Mouse (Mus musculus) megakaryocyte, embryonic 14.5 days (primary cell): ENCODE measurements around the gene Arl9. TPM values are rescaled to one million over a fixed set of nuclear protein-coding genes. Genes with fewer than 3 reads are reported as not detected.
A peak's percentile ranks its signal among the peaks of the same experiment; 100 is the strongest.
"Not testable (repeated sequence)": the region's sequence is repeated elsewhere in the genome, so short reads cannot be mapped to it uniquely, and the experiment has no call there.

Source experiments
- H3K27me3 ChIP-seq: replicated peaks from 2 replicates; pipeline ENCODE3; 2012; ENCODE audit warnings: inconsistent platforms
- H3K36me3 ChIP-seq: replicated peaks from 2 replicates; pipeline ENCODE3; 2012; ENCODE audit warnings: low read length, inconsistent platforms, mixed read lengths
- H3K4me1 ChIP-seq: 2 replicates; pipeline ENCODE4 v1.6.1; 2012; ENCODE audit warnings: inconsistent platforms
- H3K4me3 ChIP-seq: replicated peaks from 2 replicates; pipeline ENCODE3; 2012; ENCODE audit warnings: moderate library complexity, mild to moderate bottlenecking, inconsistent platforms
- H3K9me3 ChIP-seq: 2 replicates; pipeline ENCODE4 v1.6.1; 2012; ENCODE audit warnings: inconsistent platforms
- FLI1 ChIP-seq: IDR thresholded peaks from 2 replicates; pipeline ENCODE4 v1.6.1; 2012; ENCODE audit warnings: low read length, inconsistent platforms, mixed read lengths
- GATA1 ChIP-seq: IDR thresholded peaks from 3 replicates; pipeline ENCODE4 v1.6.1; 2012; ENCODE audit warnings: mixed read lengths, low read length, inconsistent platforms, borderline replicate concordance
- polyA plus RNA-seq: library from polyadenylated mRNA; stranded (reverse); fragments of >175 nt; gene quantifications from 2 replicates; pipeline ENCODE4 v1.2.3, GENCODE M21; 2012; ENCODE audit warnings: low replicate concordance; ENCODE audit not compliant: insufficient read depth

The Arl9 gene
- polyA plus RNA-seq, 1 experiment = not detected

DNA sequence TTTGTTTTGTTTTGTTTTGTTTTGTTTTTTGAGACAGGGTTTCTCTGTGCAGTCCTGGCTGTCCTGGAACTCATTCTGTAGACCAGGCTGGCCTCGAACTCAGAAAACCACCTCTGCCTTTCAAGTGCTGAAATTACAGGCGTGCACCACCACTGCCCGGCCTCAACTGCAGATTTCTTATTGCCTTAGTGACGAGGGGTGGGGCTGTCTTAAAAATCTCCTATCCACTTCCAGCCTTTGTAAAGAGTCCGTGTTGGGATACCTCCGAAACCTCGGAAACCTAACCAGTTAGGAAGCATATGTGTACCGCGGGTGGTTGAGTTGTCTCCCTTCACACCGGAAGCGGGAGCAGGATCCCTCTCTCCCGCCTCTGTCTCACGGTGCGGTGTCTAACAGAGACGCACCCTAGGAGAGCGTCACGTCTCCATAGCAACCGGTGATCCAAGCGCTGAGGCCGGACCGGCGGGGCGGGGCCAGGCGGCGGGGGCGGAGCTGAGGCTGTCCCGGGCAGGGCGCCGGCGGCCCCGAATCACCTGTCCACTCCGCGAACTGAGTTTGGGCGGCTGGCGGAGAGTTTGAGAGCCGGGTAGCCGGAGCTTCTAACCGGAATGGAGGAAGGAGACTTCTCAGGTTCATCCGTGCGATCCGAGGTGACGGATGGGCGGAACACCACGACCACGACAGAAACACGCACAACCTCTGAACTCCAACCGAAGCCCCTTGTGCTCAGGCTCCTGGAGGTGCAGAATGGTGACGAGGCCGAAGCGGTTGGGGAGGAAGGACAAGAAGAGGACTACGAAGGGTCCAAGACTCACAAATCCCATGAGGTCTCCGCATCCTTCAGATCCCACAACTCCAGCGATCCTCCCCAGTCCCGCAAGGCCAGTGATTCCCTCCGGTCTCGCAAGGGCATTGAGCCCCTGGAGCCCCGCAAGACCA lies 12.0 kb downstream of the Arl9 start, which contains the start of gene Thegl:
Gene Thegl (plus strand): TSS at position 480 of the 939 bp plus-strand sequence.
- Histone ChIP-seq H3K27me3 (peaks cover 26% of the 10 kb centered on the region), H3K4me3 (peak within 1 kb of the TSS; percentile 90), H3K9me3 (peaks cover 6% of the 10 kb centered on the region), H3K36me3 (no peaks in the 10 kb centered on the region), H3K4me1 (peaks cover 11% of the 10 kb centered on the region)
- TF ChIP-seq FLI1 = no peak
- TF ChIP-seq GATA1 = no peak

DNA sequence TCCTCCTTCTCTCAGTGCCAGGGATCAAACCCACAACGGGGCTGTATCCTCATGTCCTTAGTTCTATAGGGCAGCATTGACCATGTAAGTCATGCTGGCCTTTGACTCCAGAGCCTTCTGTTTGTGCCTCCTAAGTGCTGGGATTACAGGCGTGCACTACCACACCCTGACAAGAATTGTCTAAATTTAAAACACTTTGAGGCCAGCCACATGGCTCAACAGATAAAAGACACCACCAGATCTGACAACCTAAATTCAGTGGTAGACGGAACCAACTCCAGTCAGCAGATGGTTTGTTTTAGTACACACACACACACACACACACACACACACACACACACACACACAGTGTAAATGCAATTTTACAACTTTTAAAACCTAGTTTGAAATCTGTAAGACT lies 24.2 kb downstream of the Arl9 start:
- Histone ChIP-seq H3K9me3 (peaks cover 32% of the 10 kb centered on the region), H3K4me1 (peaks cover 7% of the 10 kb centered on the region), H3K27me3 (peaks cover 11% of the 10 kb centered on the region), H3K36me3 (no peaks in the 10 kb centered on the region), H3K4me3 (no peak overlapping the region)
- TF ChIP-seq GATA1 (no peak), FLI1 (no peak)

DNA sequence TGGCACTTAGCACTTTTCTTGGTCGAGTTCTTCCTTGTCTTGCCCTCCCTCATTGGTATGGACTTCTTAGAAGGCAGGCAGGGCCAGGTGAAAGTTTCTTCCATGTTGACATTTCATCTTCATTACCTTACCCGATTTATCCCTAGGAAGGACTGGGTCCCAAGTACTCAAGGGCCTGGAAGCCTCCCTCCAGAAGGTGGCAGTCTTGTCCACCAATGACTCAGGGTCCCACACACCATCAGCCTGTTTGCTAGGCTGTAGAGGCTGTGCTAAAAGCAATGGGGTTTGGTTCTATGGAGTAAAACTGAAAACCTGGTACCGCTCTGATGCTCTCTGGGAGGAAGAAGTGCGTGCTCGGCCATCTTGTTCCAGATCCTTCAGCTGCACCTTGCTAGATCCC lies 25.9 kb downstream of the Arl9 start:
- peaks cover 7% of the 10 kb centered on the region for H3K4me1 ChIP-seq
- TF ChIP-seq FLI1 (no peak), GATA1 (no peak)
- H3K4me3 ChIP-seq = no peak overlapping the region
- peaks cover 8% of the 10 kb centered on the region for H3K27me3 ChIP-seq
- peaks cover 22% of the 10 kb centered on the region for H3K9me3 ChIP-seq
- no peaks in the 10 kb centered on the region for H3K36me3 ChIP-seq

DNA sequence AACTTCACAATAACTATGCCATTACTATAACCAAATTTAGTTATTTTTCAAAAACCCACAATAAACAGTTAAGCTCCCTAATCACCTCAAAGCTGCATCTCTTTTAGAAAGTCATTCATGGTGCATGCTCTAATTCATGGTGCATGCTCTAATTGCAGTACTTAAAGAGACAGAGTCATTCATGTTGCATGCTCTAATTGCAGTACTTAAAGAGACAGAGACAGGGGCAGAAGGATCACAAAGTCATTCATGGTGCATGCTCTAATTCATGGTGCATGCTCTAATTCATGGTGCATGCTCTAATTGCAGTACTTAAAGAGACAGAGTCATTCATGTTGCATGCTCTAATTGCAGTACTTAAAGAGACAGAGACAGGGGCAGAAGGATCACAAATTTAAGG lies 31.2 kb downstream of the Arl9 start:
- not testable (repeated sequence) for H3K9me3 ChIP-seq, H3K4me1 ChIP-seq, H3K4me3 ChIP-seq, H3K27me3 ChIP-seq, H3K36me3 ChIP-seq

DNA sequence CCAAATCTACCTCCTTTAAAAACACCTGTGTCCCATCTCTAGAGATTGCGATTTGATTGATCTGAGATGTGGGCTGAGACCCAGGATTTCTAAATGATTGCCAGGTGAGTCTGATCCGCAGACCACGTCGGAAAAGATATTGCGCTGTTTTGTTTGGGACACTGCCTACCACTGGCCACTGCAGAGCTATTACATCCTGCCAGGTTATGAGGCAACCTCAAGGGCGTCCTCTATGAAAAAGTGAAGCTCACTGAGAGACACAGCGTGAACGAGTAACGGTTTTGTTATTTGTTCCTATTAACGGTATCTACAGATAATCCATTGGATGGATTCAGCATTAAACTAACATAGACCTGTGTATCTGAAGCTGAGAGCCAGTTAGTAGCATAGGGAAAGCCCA lies 34.6 kb downstream of the Arl9 start:
- no peak overlapping the region for H3K4me3 ChIP-seq
- H3K36me3 ChIP-seq = no peaks in the 10 kb centered on the region
- H3K27me3 ChIP-seq = peaks cover 5% of the 10 kb centered on the region
- TF ChIP-seq GATA1 (no peak), FLI1 (no peak)
- H3K4me1 ChIP-seq = peaks cover 8% of the 10 kb centered on the region
- peaks cover 7% of the 10 kb centered on the region for H3K9me3 ChIP-seq

DNA sequence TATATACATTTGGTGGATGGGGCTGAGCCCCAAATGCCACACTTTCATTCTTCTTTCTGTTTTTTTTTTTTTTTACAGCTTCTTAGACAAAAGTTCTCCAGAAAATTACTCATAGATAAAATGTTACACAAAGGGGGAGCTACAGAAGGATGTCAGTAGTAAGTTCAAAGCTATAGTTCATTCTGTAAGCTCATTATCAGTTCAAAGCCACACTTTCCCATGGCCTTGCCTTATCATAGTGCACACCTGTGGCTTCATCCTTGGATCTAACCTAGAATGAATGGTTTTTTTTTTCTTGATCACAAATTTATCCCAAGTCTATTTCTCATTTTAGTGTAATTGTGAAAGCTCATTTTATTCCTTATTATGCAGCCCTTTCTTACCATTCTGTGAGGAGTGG lies 35.5 kb downstream of the Arl9 start:
- TF ChIP-seq GATA1 = no peak
- no peak for TF ChIP-seq FLI1
- Histone ChIP-seq H3K27me3 (peaks cover 6% of the 10 kb centered on the region), H3K4me3 (no peak overlapping the region), H3K9me3 (peaks cover 7% of the 10 kb centered on the region), H3K36me3 (no peaks in the 10 kb centered on the region), H3K4me1 (peaks cover 8% of the 10 kb centered on the region)

DNA sequence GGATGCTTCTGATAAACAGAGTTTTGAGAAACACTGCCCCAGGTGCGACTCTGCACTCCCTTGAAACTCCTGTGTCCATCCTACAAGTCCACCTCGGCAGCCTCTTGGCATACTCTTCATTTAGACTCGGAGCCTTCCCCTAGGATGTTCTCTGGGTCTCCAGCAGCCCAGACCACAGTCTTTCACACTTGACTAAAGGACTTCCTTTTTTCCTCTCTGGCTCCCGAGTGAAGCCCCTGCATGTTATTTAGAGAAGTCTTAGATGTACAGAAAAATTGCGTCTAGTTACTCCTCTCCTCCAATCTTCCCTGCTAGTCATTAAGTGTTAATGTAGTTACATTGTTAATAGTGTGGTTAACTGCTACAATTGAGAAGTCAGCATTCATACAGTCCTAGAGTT lies 40.5 kb downstream of the Arl9 start:
- Histone ChIP-seq H3K4me1 (peaks cover 3% of the 10 kb centered on the region; the same call in 1 of the 2 replicates), H3K36me3 (no peaks in the 10 kb centered on the region), H3K27me3 (peaks cover 10% of the 10 kb centered on the region), H3K9me3 (no peaks in the 10 kb centered on the region), H3K4me3 (no peak overlapping the region)
- no peak for TF ChIP-seq GATA1
- TF ChIP-seq FLI1 = no peak

DNA sequence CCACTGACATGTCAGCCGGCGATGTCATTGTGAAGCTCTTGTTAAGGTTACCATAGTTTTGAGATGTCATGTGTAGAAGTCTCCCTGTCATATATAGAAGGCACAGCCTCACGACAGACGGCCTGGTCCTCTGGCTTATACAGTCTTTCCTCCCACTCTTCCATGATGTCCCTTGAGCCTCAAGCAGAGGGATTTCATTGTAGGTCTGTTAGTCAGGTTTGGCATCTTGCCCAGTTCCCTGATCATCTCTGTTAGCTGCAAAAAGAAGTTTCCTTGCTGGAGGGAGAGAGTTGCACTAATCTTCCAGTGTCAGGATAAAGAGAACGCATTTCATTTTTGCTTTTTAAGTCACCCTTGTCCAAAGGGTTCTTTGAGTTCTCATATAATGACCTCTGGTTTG lies 48.8 kb downstream of the Arl9 start:
- H3K4me3 ChIP-seq = no peak overlapping the region
- no peaks in the 10 kb centered on the region for H3K36me3 ChIP-seq
- no peaks in the 10 kb centered on the region for H3K4me1 ChIP-seq
- TF ChIP-seq GATA1 = no peak
- TF ChIP-seq FLI1 = no peak
- H3K27me3 ChIP-seq = peaks cover 13% of the 10 kb centered on the region
- H3K9me3 ChIP-seq = peaks cover 2% of the 10 kb centered on the region; the same call in 1 of the 2 replicates

DNA sequence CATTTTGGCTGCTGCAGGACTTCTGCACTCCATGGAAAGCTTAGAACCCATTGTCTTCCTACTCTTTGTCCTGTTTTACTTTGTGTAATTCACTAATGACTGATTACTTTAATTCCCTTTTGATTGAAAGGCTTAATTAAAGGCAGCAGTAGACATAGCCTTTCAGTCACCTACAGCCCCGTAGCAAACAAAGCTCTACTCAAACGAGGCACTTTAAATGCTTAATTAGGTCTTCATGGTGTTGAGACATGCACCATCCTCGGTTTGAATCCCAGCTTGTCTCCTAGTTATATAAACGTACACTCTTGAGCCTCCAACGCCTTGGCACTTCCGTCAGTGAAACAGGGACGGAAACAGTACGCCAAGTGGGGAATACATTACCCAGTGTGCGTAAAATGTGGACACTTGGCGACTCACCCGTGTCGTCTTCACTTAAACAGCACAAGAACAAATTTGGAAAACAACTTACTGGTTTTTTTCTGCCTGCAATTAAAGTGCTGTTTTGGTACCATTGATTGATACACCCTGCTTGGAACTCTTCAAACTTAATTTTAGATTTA lies 53.1 kb downstream of the Arl9 start:
- H3K4me1 ChIP-seq = peaks cover 7% of the 10 kb centered on the region
- H3K27me3 ChIP-seq = peaks cover 21% of the 10 kb centered on the region
- H3K36me3 ChIP-seq = no peaks in the 10 kb centered on the region
- H3K4me3 ChIP-seq = no peak overlapping the region
- TF ChIP-seq FLI1 = no peak
- TF ChIP-seq GATA1 = no peak
- peaks cover 2% of the 10 kb centered on the region; the same call in 1 of the 2 replicates for H3K9me3 ChIP-seq

Other genes starting within 250 kb of the Arl9 start
- 0.31 TPM in 1 of 2 replicates, not detected in the other for gene Aasdh, start 98.5 kb upstream of the Arl9 start, polyA plus RNA-seq
- gene Paics, start 52.7 kb upstream of the Arl9 start, polyA plus RNA-seq = 2.7 and 25.3 TPM in 2 replicates
- gene Ppat, start 52.5 kb upstream of the Arl9 start, polyA plus RNA-seq = 0.50 and 4.0 TPM in 2 replicates
- 10.0 and 62.0 TPM in 2 replicates for gene Srp72, start 29.4 kb upstream of the Arl9 start, polyA plus RNA-seq
- not detected in 2 replicates for gene Thegl, start 12.0 kb downstream of the Arl9 start, polyA plus RNA-seq
- gene Hopx, start 111.1 kb downstream of the Arl9 start, polyA plus RNA-seq = 2.5 TPM in 1 of 2 replicates, not detected in the other
- not detected in 2 replicates for gene Spink2, start 207.4 kb downstream of the Arl9 start, polyA plus RNA-seq